Mouse (Mus musculus): ENCODE results near the gene Foxp1. TPM values are rescaled to one million over a fixed set of nuclear protein-coding genes. Genes with fewer than 3 reads are reported as not detected.

Gene Foxp1
- total RNA-seq, 2 experiments from 2014 or later: 69.8 to 75.1 TPM

- DNase-seq (ENCODE audit: low spot score in 2 of 2): no peak
Measured at GRCm38 (mm10) chr6:99159452-99160347, 362.8 kb downstream of the Foxp1 start.

DNA sequence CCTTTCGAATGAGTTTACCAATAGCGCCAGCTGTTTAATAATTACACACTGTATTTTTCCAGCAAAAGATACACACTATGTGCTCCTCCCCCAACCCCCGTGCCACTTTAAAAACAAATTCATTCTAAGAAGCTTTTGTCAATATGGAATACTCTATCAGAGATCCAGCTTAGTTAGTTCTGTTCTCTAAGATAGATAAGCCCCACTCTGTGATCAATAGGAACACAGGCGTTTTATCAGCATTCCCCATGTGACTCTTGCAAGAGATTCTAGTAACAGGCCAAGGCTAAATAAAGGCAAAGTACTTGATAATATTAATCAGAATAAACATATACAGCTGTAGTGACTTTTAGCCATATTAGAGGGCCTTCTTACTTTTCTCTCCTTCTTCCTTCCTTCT, 368.8 kb downstream of the Foxp1 start:
- no peak for DNase-seq (ENCODE audit: low spot score in 2 of 2)

DNA sequence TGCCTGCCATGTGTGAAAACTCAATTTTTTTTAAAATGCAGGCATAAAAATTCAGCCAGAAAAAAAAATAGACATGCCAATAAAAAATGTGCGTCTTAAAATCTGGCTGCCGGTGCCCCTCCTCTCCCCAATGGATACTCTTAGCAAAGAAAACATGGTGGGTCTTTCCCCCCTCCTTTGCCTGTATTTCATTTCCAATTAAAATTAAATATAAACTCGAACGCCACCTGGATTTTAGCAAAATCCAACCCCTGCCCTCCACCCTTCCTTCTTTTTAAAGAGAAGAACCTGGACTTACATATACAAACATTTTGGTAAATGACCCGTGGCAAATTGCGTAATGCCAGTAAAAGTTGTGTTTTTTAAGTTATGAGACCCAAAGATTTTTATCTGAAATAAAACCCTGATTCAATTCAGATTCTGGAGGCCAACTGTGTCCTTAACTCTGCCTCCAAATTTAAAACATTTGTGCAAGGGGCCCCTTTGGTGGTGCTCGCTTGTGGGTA, 376.1 kb downstream of the Foxp1 start:
- DNase-seq (ENCODE audit: low spot score in 2 of 2): no peak

GRCm38 (mm10) chr6:99145033-99145432, 377.5 kb downstream of the Foxp1 start:
- DNase-seq (ENCODE audit: low spot score in 2 of 2): no peak

- DNase-seq (ENCODE audit: low spot score in 2 of 2): no peak
Measured at GRCm38 (mm10) chr6:99143756-99144036, 378.8 kb downstream of the Foxp1 start.

DNA sequence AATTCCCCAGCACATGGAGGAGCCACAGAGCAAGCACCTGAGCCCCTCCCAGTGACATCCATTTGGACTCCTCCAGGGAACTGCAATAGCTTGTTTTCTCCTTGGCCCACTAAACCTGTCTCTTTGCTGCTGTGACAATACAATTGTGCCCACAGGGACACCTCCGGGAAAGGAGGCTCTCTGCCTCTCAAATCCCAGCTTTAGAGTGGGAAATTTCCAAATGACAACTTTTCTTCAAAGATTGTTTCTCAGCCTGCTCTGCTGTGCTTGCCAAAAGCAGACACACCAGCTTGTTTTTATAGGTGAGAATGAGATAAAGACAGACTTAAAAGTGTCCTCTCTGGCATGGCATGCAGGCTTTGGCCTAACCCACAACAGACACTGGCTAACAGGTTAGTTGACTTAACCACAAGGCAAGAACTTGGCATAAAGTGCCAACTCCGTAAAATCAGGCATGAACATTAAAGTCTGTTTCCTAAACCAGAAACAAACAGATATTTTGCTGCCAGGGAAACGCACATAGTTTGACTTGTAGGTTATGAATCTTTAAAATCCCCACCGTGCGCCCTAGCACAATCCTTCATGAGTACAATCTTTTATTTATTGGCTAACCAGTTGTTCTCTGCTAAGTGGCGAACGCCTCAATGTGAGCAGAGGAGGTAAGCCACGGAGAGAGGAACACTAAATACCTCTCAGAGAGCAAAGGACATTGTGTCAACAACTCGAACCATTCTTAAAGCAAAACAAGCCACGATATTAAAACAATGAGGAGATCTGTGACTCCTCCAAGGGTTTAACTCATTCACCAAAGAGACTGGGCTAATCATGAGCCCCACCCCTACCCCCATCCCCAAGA, 379.4 kb downstream of the Foxp1 start:
- DNase-seq (ENCODE audit: low spot score in 2 of 2): no peak

GRCm38 (mm10) chr6:99138041-99138440, 384.5 kb downstream of the Foxp1 start:
- DNase-seq (ENCODE audit: low spot score in 2 of 2): no peak

- no peak for DNase-seq (ENCODE audit: low spot score in 2 of 2)
Measured at GRCm38 (mm10) chr6:99137071-99137470, 385.4 kb downstream of the Foxp1 start.

DNA sequence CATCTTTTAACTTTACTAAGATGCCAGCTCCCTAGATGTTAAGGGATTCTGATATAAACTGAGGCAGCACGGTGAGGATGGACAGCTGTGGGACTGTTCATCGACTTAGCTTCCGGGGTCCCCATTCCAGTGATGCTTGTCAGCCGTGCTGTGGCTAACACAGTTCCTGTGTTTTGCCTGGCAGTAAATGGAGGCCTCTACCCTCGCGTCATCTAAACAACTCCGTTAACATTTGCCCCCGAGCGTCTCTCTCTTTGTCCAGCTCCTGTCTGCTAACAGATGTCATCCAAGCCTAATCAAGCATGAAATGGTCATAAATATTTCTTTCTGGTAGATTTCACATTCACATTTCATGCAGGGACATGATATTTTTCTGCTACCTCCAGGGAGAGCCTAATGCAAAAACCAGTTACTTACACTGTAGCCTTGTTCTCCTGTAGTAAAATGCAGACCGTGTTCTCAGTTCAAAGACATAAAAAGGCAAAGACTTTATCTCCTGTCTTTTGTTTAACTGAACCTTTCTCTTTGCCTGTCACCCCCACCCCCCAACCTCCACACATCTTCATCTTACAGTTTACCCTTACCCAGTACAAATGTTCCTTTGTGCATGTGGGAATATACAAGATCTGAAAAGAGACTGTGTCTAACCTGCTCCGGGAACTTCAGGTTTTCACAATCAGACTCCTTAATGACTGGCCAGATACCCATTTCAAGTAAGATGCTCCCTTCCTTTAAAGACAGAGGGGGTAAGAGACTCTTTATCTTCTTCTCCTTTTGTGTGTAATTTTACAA, 386.4 kb downstream of the Foxp1 start:
- no peak for DNase-seq (ENCODE audit: low spot score in 2 of 2)

GRCm38 (mm10) chr6:99131815-99132214, 390.7 kb downstream of the Foxp1 start:
- DNase-seq (ENCODE audit: low spot score in 2 of 2): no peak

DNA sequence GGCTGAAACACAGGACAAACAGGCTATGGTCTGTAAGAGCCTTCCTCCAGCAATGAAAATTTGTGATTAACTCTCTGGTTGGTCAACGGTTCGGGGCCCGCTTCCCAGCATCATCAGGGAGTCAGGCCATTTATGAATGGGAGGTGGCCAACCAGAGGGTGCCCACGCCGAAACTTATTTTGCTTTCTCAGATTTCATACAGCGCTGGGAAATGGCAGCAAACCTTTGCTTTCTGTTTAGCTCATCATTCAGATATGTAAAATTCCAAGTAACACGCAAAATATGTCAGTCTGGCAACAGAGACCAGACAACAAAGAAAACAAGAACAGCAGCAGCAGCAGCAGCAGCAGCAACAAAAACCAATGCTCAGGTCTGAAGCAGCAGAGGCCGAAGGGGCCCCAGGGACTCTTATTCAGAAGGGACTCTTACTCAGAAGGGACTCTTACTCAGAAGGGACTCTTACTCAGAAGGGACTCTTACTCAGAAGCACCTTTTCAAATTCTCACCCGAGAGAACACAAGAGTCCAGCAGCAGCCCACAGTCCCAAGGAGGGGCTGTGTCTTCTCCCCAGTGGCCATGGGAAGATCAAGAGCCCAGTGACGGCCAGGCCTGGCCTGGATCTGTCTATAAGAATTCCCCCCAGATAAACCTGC, 391.6 kb downstream of the Foxp1 start:
- DNase-seq (ENCODE audit: low spot score in 2 of 2): no peak

GRCm38 (mm10) chr6:99126717-99127116, 395.8 kb downstream of the Foxp1 start:
- no peak for DNase-seq (ENCODE audit: low spot score in 2 of 2)

DNA sequence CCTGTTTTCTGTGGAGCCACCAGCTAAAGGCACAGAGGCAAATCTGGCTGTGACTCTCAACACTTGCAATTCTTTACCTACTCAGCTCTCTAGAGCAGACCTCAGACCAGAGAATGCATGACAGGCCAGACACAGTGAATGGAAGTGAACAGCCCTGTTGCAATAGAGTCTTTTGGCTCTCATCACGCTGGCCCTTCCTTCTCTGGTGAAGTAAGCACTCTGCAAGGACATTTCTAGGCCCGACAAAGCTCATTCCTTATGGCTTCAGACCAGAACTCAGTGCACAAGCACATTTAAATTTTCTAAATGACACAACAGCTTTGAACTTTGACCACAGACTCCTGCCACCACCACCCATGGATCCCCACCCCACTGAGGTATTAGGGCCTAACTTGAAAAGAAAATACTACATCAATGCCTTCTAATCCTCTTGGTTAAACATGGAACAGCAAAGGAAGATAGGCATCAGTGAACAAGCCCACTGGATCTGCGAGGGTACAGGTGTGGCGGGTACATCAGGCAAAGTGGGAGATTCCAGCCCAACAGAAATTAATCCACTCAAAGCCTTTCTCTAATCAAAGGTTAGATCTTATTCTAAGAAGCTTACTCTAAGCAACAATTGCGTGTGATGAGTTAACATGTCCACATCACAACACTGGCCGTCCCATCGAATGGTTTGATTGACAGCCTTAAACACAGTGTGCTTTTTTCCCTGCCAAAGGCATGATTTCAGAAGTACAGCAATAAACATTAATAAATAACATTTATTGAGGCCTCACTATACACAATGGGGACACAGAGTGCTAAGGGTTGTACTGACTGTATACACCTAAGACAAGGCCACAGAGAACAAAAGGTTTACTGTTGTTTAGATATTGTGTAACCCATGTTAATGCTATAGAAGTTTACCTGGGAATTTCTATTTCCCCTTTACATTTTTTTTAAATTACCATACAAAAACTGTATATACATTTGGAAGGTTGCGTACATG, 401.4 kb downstream of the Foxp1 start:
- DNase-seq (ENCODE audit: low spot score in 2 of 2): no peak

DNA sequence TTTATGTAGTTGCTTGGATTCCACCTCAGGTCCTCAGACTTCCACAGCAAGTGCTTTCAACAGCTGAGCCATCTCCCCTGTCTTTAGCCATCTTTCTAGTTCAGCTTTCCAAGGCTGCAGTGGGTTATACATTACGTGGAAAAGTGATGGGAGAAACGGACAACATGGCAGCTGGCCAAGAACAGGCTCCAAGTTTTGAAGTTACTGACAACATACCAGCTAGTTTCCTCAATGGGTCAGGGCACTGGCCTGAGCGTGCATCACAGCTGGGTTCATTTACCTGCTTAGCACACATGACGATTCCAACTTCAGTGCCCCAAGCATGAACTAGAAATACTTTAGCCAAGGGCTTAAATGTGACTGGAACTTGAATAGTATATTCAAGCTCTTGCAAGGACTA, 404.0 kb downstream of the Foxp1 start:
- DNase-seq (ENCODE audit: low spot score in 2 of 2): no peak

- DNase-seq (ENCODE audit: low spot score in 2 of 2): no peak
Measured at GRCm38 (mm10) chr6:99117411-99117810, 405.1 kb downstream of the Foxp1 start.

DNA sequence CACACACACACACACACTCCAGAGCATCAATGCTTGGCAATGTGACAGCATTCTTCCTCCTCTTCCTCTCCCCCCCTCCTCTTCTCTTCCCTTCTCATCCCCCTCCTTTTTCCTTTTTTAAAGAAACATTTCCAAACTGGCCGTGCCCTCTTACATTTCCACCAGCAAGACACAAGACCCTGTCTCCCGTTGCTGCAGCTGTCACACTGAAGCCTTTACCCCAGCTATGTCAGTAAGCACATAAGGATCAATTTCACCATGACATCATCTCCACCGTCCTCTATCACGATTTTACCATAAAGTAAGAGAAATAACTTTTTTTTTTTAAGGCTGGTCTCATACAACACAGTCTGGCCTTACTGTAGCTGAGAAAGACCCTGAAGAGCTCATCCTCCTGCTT, 410.7 kb downstream of the Foxp1 start:
- DNase-seq (ENCODE audit: low spot score in 2 of 2): no peak

DNA sequence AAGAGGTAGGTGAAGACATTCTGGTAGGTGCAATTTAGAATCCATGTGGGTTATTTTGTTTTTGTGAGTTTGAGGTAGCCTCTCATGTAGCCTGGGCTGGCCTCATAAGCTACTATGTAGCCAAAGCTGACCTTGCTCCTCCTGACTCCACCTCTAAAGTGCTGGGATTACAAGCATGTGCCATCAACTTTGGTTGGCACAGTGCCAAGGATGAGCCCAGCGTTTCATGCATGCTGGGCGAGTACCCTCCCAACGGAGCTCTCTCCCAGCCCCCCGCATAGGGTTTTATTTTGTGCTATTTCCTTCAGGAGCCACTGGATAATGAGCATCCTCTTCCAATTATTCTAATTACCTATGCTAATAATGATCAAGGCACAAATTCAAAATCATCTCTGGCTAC, 414.1 kb downstream of the Foxp1 start:
- no peak for DNase-seq (ENCODE audit: low spot score in 2 of 2)

DNA sequence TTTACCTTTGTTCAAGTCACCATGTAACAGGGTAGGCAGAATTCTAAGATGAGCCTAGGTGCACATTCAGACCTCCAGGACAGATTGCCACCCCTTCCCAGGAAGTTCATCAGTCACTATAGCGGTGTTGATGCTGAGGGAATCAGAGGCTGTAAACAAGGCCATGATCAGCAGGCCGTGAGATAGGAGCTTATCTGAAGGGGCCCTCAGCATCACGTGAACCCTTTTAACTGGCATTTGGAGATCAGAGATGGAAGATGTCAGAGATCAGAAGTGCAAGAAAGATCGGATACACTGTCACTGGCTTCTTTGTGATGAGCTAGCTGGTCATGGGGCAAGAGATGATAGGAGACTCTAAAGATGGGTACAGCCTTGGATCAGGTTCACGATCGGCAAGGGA, 414.8 kb downstream of the Foxp1 start:
- DNase-seq (ENCODE audit: low spot score in 2 of 2): no peak

DNA sequence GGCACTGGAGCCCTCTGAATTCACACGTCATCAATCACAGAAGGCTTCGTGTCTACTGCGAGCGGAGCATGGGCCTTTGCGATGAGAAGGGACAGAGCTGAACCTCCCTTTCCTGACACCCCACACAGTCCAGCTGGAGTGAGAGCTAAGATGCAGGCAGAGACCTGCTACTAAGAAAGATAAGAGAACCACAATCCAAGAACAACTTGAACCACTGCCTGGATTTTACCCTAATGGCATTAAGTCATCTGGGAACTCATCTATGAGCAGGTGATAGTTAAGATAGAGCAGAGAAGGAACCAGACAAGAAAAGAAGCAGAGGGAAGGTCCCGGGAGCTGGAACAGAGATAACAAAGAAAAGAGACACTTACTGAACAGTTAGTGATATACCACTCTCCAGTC, 415.4 kb downstream of the Foxp1 start:
- DNase-seq (ENCODE audit: low spot score in 2 of 2): no peak

GRCm38 (mm10) chr6:99105979-99106378, 416.5 kb downstream of the Foxp1 start:
- no peak for DNase-seq (ENCODE audit: low spot score in 2 of 2)

Data from adrenal gland, postnatal 4 days (tissue).